Mouse (Mus musculus): Measurements from ENCODE around the gene Hcn4. TPM values are rescaled to one million over a fixed set of nuclear protein-coding genes. Genes with fewer than 3 reads are reported as not detected.

Hcn4 gene
- polyA plus RNA-seq, 1 experiment from 2014 or later = 3.8 TPM

DNA sequence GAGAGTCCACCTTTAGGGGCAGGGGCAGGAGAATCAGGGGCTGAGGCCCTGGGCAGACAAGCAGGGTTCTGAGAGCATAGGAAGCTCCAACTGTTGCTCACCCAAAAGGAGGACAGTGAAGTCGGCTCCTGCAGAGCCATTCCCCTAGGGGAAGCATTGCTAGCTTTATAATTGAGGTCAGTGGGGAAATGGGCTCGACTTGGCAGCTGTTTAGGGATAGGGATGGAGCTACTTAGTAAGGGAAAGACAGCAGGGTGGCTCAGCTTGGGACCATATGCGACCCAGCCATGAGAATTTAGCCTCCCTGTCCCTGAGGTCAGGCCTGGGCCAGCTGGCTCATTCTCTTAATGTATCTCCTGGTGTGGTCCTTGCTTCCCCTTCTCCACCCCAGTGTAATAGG lies 31.7 kb downstream of the Hcn4 start:
- no peak overlapping the region for H3K4me2 ChIP-seq
- WGBS = 42% methylated on average over 3 of the region's 3 CpGs
- no peak overlapping the region for H3K4me3 ChIP-seq
- no peak overlapping the region for H3K27ac ChIP-seq (replicated peaks)
- peaks cover 19% of the 10 kb centered on the region for H3K36me3 ChIP-seq
- H3K27me3 ChIP-seq = no peaks in the 10 kb centered on the region
- no peaks in the 10 kb centered on the region for H3K9me3 ChIP-seq
- ATAC-seq (ENCODE audit: low FRiP score, low read depth) = no peak
- no peak overlapping the region for H3K9ac ChIP-seq
- H3K4me1 ChIP-seq (replicated peaks) = peaks cover 11% of the 10 kb centered on the region

GRCm38 (mm10) chr9:58859080-58859635 lies 35.9 kb downstream of the Hcn4 start:
- peaks cover 11% of the 10 kb centered on the region for H3K4me1 ChIP-seq (replicated peaks)
- H3K9me3 ChIP-seq = no peaks in the 10 kb centered on the region
- H3K27me3 ChIP-seq = no peaks in the 10 kb centered on the region
- ATAC-seq (ENCODE audit: low FRiP score, low read depth) = no peak
- 0 out of 2 replicates have a peak overlapping the region, but pooled peaks have one; percentile 1 for H3K4me2 ChIP-seq
- no peak overlapping the region for H3K4me3 ChIP-seq
- no peak overlapping the region for H3K9ac ChIP-seq
- peaks cover 19% of the 10 kb centered on the region for H3K36me3 ChIP-seq
- 43% methylated on average over 30 of the region's 30 CpGs for WGBS
- no peak overlapping the region for H3K27ac ChIP-seq (replicated peaks)

GRCm38 (mm10) chr9:58863826-58864225 lies 40.6 kb downstream of the Hcn4 start:
- H3K4me3 ChIP-seq = no peak overlapping the region
- H3K27me3 ChIP-seq = no peaks in the 10 kb centered on the region
- ATAC-seq (ENCODE audit: low FRiP score, low read depth) = peak; percentile 31; the same call in 1 of the 2 replicates
- peak overlapping the region; percentile 7; the same call in 1 of the 2 replicates for H3K27ac ChIP-seq (replicated peaks)
- no peaks in the 10 kb centered on the region for H3K9me3 ChIP-seq
- peaks cover 8% of the 10 kb centered on the region; the same call in 1 of the 2 replicates for H3K36me3 ChIP-seq
- no peak overlapping the region for H3K4me2 ChIP-seq
- H3K4me1 ChIP-seq (replicated peaks) = peaks cover 12% of the 10 kb centered on the region
- 22% methylated on average over 7 of the region's 7 CpGs for WGBS
- H3K9ac ChIP-seq = no peak overlapping the region

GRCm38 (mm10) chr9:58871141-58871540 lies 47.9 kb downstream of the Hcn4 start:
- H3K4me3 ChIP-seq = no peak overlapping the region
- WGBS = 77% methylated on average over 10 of the region's 10 CpGs
- no peak for ATAC-seq (ENCODE audit: low FRiP score, low read depth)

DNA sequence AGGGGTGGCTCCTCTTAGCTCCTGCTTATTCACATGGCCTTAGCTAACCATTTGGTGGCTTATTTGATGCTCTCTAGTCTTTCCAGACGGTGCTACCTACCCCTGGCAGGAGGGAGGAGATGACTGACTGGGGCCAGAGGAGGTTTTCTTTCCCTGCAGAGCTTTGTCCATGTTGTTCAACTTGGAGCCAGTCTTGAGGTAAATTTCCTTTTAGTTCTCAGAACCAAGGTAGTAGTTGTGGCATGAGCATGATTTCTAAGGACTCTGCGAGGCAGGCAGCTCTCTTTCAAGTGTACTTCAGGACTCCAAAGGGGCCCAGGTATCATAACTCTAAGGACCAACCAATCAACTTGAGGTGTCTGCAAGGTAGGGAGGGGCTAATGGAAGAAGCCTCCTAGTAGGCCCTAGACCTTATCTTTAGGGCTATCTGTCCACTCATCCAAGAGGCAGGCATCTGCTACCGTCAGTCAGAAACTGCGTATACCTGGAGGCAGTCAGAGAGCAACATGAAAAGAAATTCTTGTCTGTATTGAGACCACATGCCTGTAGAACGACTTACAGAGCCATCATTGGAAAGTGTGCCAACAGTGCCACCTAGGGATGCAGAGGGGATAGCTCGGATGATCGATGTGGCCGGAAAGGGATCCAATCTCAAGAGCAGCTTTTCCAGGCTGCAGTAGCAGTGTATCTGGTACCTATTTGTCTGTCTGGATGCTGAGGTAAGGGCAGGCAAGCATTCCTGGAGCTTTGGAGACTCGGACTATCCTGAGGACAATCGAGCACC lies 50.5 kb downstream of the Hcn4 start:
- H3K27me3 ChIP-seq = no peaks in the 10 kb centered on the region
- no peaks in the 10 kb centered on the region for H3K4me1 ChIP-seq (replicated peaks)
- WGBS = 48% methylated on average over 10 of the region's 10 CpGs
- H3K4me3 ChIP-seq = no peak overlapping the region
- no peaks in the 10 kb centered on the region for H3K9me3 ChIP-seq
- no peak overlapping the region for H3K4me2 ChIP-seq
- peaks cover 30% of the 10 kb centered on the region for H3K36me3 ChIP-seq
- H3K27ac ChIP-seq (replicated peaks) = no peak overlapping the region
- ATAC-seq (ENCODE audit: low FRiP score, low read depth) = peak; percentile 48
- H3K9ac ChIP-seq = no peak overlapping the region

More at GRCm38 (mm10) chr9:58871141-58871540, 47.9 kb downstream of the Hcn4 start:
- no peak overlapping the region for H3K4me2 ChIP-seq
- H3K4me1 ChIP-seq (replicated peaks) = no peaks in the 10 kb centered on the region
- no peaks in the 10 kb centered on the region for H3K27me3 ChIP-seq
- no peak overlapping the region for H3K9ac ChIP-seq
- H3K36me3 ChIP-seq = peaks cover 8% of the 10 kb centered on the region
- no peaks in the 10 kb centered on the region for H3K9me3 ChIP-seq
- no peak overlapping the region for H3K27ac ChIP-seq (replicated peaks)

DNA sequence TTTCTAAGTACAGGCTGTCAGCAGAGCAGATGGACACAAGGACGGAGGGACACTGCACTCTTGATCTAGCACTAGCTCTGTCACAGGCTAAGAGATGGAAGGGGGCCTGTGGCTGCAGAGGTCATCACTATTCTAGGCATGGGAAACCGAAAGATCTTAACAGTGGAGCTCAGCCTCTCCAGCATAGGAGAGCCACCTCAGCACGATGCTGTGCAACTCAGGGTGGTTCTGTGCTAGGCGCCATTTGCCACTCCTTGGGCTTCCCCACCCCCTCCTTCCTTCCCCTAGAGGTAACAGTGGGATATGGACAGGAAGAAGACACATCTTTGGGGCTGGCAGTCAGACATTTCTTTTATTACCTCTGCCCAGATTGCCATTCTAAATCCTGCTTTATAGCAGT lies 51.1 kb downstream of the Hcn4 start:
- Histone ChIP-seq H3K9me3 (no peaks in the 10 kb centered on the region), H3K27me3 (no peaks in the 10 kb centered on the region), H3K4me2 (no peak overlapping the region), H3K9ac (no peak overlapping the region), H3K36me3 (peaks cover 34% of the 10 kb centered on the region), H3K4me3 (no peak overlapping the region), H3K27ac (replicated peaks) (no peak overlapping the region), H3K4me1 (replicated peaks) (no peaks in the 10 kb centered on the region)
- ATAC-seq (ENCODE audit: low FRiP score, low read depth) = 0 out of 2 replicates have a peak, but pooled peaks have one; percentile 38
- WGBS = 86% methylated on average over 4 of the region's 4 CpGs

GRCm38 (mm10) chr9:58875439-58875838 lies 52.2 kb downstream of the Hcn4 start:
- Histone ChIP-seq H3K4me3 (no peak overlapping the region), H3K9me3 (no peaks in the 10 kb centered on the region), H3K4me2 (no peak overlapping the region), H3K4me1 (replicated peaks) (no peaks in the 10 kb centered on the region), H3K36me3 (peaks cover 43% of the 10 kb centered on the region), H3K27me3 (no peaks in the 10 kb centered on the region), H3K9ac (no peak overlapping the region), H3K27ac (replicated peaks) (no peak overlapping the region)
- ATAC-seq (ENCODE audit: low FRiP score, low read depth) = no peak
- 92% methylated on average over 6 of the region's 6 CpGs for WGBS

GRCm38 (mm10) chr9:58876946-58877625 lies 53.9 kb downstream of the Hcn4 start:
- H3K4me3 ChIP-seq = no peak overlapping the region
- ATAC-seq (ENCODE audit: low FRiP score, low read depth) = no peak
- H3K4me1 ChIP-seq (replicated peaks) = no peaks in the 10 kb centered on the region
- WGBS = 94% methylated on average over 6 of the region's 6 CpGs
- no peak overlapping the region for H3K9ac ChIP-seq
- no peak overlapping the region for H3K27ac ChIP-seq (replicated peaks)
- no peak overlapping the region for H3K4me2 ChIP-seq
- H3K9me3 ChIP-seq = no peaks in the 10 kb centered on the region
- no peaks in the 10 kb centered on the region for H3K27me3 ChIP-seq
- H3K36me3 ChIP-seq = peaks cover 51% of the 10 kb centered on the region

DNA sequence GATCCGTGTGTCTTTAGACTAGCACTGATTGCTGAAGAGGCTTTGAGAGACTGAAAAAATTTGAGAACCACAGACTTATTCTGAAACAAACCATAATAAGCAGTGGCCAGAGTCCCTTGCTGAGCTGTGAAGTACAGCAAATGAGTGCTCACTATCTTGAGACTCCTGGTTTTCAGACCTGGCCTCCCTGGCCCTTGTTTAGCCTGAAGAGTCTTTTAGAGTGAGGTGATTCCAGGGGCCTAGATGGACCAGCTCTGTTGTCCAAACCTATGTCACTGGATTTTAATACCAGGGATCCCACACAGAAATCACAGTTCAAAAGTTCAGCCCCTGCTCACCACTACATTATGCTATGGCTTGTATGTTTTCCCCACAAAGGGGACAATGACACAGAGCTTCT lies 56.6 kb downstream of the Hcn4 start:
- no peak for ATAC-seq (ENCODE audit: low FRiP score, low read depth)
- H3K4me2 ChIP-seq = no peak overlapping the region
- H3K27me3 ChIP-seq = no peaks in the 10 kb centered on the region
- H3K36me3 ChIP-seq = peaks cover 63% of the 10 kb centered on the region
- no peak overlapping the region for H3K9ac ChIP-seq
- WGBS = 98% methylated on average over 1 of the region's 1 CpGs
- no peak overlapping the region for H3K27ac ChIP-seq (replicated peaks)
- H3K9me3 ChIP-seq = no peaks in the 10 kb centered on the region
- H3K4me3 ChIP-seq = no peak overlapping the region
- no peaks in the 10 kb centered on the region for H3K4me1 ChIP-seq (replicated peaks)

GRCm38 (mm10) chr9:58882686-58883085 lies 59.5 kb downstream of the Hcn4 start:
- H3K4me1 ChIP-seq (replicated peaks) = no peaks in the 10 kb centered on the region
- H3K27me3 ChIP-seq = no peaks in the 10 kb centered on the region
- H3K9ac ChIP-seq = no peak overlapping the region
- 56% methylated on average over 1 of the region's 1 CpGs for WGBS
- H3K27ac ChIP-seq (replicated peaks) = no peak overlapping the region
- H3K4me3 ChIP-seq = no peak overlapping the region
- no peaks in the 10 kb centered on the region for H3K9me3 ChIP-seq
- H3K36me3 ChIP-seq = peaks cover 53% of the 10 kb centered on the region
- no peak for ATAC-seq (ENCODE audit: low FRiP score, low read depth)
- H3K4me2 ChIP-seq = no peak overlapping the region

DNA sequence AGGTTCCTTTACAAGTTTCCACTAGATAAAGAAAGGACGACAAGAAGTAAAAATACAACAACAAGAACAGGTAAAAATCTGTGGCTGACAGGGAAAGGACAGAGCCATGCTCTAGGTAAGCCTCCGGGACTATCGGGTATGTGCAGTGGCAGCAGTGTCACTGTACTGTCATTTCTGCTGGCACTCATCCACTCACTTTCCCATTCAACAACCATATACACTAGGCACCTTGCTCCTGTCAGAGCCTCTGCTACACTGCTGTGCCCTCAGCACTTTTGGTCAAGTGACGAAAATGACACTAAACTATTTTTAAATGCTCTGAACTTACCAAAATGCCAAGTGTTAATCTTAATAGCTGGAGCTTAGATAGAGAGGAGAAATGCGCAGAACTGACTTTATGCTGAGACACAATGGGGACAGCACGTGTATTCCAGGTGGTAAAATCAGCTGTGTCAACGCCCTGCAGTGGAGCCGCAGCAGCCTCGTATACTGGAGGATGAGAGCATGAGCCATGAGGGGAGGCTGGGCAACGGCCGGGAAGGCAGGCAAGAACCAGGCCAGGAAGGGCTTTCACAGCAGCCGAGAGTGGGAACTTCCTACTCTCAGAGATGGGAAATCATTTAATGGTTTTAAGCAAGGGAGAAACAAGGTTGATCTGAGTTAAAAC lies 66.7 kb downstream of the Hcn4 start:
- H3K4me2 ChIP-seq = no peak overlapping the region
- no peaks in the 10 kb centered on the region for H3K4me1 ChIP-seq (replicated peaks)
- H3K4me3 ChIP-seq = no peak overlapping the region
- H3K36me3 ChIP-seq = peaks cover 52% of the 10 kb centered on the region
- 90% methylated on average over 12 of the region's 12 CpGs for WGBS
- no peaks in the 10 kb centered on the region for H3K9me3 ChIP-seq
- no peaks in the 10 kb centered on the region for H3K27me3 ChIP-seq
- ATAC-seq (ENCODE audit: low FRiP score, low read depth) = no peak
- H3K27ac ChIP-seq (replicated peaks) = no peak overlapping the region
- no peak overlapping the region for H3K9ac ChIP-seq

DNA sequence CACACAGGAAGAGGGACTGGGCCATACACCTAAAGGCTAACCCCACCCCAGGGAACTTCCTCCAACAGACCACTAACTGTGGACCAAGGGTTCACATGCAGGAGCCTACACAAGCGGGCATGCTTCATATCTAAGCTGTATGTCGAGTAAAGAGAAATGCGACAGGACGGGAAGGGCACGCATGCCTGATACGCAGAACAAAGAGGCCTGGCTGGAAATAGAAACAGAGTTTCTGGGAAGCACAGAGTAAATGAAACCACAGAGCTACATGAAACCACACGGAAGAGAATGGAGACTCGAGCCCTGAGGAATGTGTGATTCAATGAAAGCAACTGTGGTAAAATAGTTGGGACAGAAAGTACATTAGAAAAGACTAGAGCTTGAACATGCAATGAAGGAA lies 67.7 kb downstream of the Hcn4 start:
- WGBS = 94% methylated on average over 8 of the region's 8 CpGs

More for the DNA sequence above, 67.7 kb downstream of the Hcn4 start:
- H3K4me3 ChIP-seq = no peak overlapping the region
- no peak overlapping the region for H3K4me2 ChIP-seq
- peaks cover 52% of the 10 kb centered on the region for H3K36me3 ChIP-seq
- no peaks in the 10 kb centered on the region for H3K9me3 ChIP-seq
- no peaks in the 10 kb centered on the region for H3K4me1 ChIP-seq (replicated peaks)
- H3K27ac ChIP-seq (replicated peaks) = no peak overlapping the region
- no peak for ATAC-seq (ENCODE audit: low FRiP score, low read depth)
- H3K27me3 ChIP-seq = no peaks in the 10 kb centered on the region
- H3K9ac ChIP-seq = no peak overlapping the region
